Mouse (Mus musculus) stomach, postnatal 0 days (tissue): ENCODE results near the gene Sema4c.

Experiments
- CTCF ChIP-seq: IDR thresholded peaks from 2 replicates; pipeline ENCODE4 v1.5.1; 2016; ENCODE audit warnings: antibody characterized with exemption, low read depth, mild to moderate bottlenecking, moderate library complexity
- EP300 ChIP-seq: optimal IDR thresholded peaks from 2 replicates; pipeline ENCODE3; 2016; ENCODE audit warnings: antibody characterized with exemption

- no peak for TF ChIP-seq CTCF
- TF ChIP-seq EP300: no peak
These were observed 40.3 kb upstream of the Sema4c start for GRCm38 (mm10) chr1:36598411-36598810.
